Mouse (Mus musculus) ES-Bruce4 (cell line): ENCODE results near the gene 1700028J19Rik.

Experiments
- CTCF ChIP-seq: IDR thresholded peaks from one replicate; pipeline ENCODE4 v1.8.1; 2011; ENCODE audit warnings: low read depth, low read length
- POLR2A ChIP-seq: IDR thresholded peaks from one replicate; pipeline ENCODE4 v1.8.1; 2011; ENCODE audit warnings: low read length; ENCODE audit not compliant: insufficient read depth

DNA sequence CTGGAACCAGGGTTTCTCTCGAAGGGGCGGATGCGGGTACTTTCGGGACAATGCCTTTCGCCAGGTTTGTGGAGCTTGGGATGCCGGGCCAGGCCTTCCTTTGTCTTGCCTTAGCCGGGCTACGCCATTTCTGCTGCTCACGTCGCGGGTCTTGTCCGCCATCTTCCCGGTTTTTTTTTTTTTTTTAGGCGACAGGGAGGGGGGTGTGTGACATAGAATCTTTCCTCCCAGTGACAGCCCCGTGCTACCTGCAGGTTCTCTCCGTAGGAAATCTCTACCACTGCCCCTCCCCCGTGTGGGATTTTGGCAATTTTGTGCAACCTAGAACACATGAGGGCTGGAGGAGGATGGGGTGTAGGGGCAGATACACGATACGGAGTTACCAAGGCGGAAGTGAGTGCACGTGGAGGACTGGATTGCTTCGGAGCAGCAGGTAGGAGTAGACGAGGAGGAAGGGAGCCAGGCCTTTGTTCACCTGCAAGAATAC, 532 bp upstream of the 1700028J19Rik start:
- TF ChIP-seq POLR2A (no peak), CTCF (no peak)
